Mouse (Mus musculus): ENCODE results near the gene Shc2. TPM values are rescaled to one million over a fixed set of nuclear protein-coding genes. Genes with fewer than 3 reads are reported as not detected.

Gene Shc2
- total and polyA plus RNA-seq, 3 experiments: 1.9 to 2.9 (median 2.1) TPM

DNA sequence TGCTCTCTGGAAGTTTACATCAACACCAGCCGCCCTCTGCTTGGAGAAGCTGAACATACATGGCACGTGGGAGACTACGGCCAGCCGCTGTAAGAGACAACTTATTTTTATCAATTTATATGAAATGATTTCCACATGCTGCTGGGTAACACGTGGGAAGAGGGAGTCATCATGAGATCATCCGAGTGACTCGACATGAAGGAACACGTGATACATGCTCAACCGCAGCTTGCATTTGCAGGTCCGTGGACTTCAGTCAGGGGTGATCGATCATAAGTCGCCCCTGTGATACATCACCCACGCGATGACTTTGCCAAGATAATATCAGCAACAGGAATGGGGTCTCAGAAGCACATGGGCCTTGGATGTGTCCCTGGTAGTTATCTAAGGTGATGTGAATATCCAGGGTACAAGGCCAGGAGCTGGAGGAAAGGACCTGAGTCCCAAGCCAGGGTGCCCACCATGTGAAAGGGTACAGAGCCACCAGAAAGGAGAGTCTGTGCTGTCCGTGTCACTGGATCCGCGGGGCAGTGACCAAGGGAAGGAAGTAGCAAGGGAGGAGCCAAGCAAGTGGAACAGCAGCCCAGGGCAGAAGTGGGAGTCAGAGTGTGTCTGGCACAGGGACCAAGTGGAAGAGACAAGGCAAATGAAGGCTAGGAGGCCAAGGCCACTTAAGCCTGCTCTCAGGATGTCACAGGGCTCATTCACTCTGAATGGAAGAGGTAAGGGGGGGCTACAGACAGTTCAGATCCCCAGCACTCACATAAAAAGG, 4.5 kb downstream of the Shc2 start:
- no peak overlapping the region for H3K4me3 ChIP-seq
- intact Hi-C loops (cut with DNase I): no loop called here
- no peaks in the 10 kb centered on the region; the same call in 1 of the 2 replicates for H3K27me3 ChIP-seq (ENCODE audit: control insufficient read depth, insufficient read depth, low read length)
- H3K27ac ChIP-seq: no peak overlapping the region
- TF ChIP-seq CTCF (IDR thresholded peaks at IDR 0.05) (no peak), POLR2A (IDR thresholded peaks at IDR 0.05; ENCODE audit: insufficient read depth, low read depth, low read length) (no peak), EP300 (IDR thresholded peaks at IDR 0.05; ENCODE audit: insufficient read depth, low read depth, low read length) (no peak)
- no peak overlapping the region for H3K9ac ChIP-seq (ENCODE audit: low read depth, low read length)
- WGBS: 66% methylated on average over 17 of the region's 17 CpGs
- no peak for DNase-seq
- no peaks in the 10 kb centered on the region for H3K79me2 ChIP-seq (replicated peaks; ENCODE audit: control insufficient read depth, insufficient read depth, low read length)
- H3K4me1 ChIP-seq (ENCODE audit: control insufficient read depth, insufficient read depth, low read length): peaks cover 1% of the 10 kb centered on the region; the same call in 1 of the 2 replicates
- H3K36me3 ChIP-seq (ENCODE audit: control insufficient read depth, insufficient read depth, low read length): no peaks in the 10 kb centered on the region

GRCm38 (mm10) chr10:79631432-79631831, 6.3 kb downstream of the Shc2 start:
- TF ChIP-seq POLR2A (IDR thresholded peaks at IDR 0.05; ENCODE audit: insufficient read depth, low read depth, low read length) (no peak), CTCF (IDR thresholded peaks at IDR 0.05) (no peak)

GRCm38 (mm10) chr10:79628377-79628776, 9.3 kb downstream of the Shc2 start:
- Histone ChIP-seq H3K36me3 (ENCODE audit: control insufficient read depth, insufficient read depth, low read length) (no peaks in the 10 kb centered on the region), H3K27me3 (ENCODE audit: control insufficient read depth, insufficient read depth, low read length) (no peaks in the 10 kb centered on the region), H3K4me1 (ENCODE audit: control insufficient read depth, insufficient read depth, low read length) (no peaks in the 10 kb centered on the region), H3K4me3 (no peak overlapping the region), H3K9ac (ENCODE audit: low read depth, low read length) (no peak overlapping the region), H3K27ac (no peak overlapping the region), H3K79me2 (replicated peaks; ENCODE audit: control insufficient read depth, insufficient read depth, low read length) (no peaks in the 10 kb centered on the region)
- intact Hi-C loops (cut with DNase I): no loop called here
- DNase-seq: no peak
- WGBS: 82% methylated on average over 5 of the region's 5 CpGs
- TF ChIP-seq CTCF (IDR thresholded peaks at IDR 0.05) (no peak), POLR2A (IDR thresholded peaks at IDR 0.05; ENCODE audit: insufficient read depth, low read depth, low read length) (no peak)

More at GRCm38 (mm10) chr10:79631432-79631831, 6.3 kb downstream of the Shc2 start:
- no peak overlapping the region for H3K9ac ChIP-seq (ENCODE audit: low read depth, low read length)
- H3K4me1 ChIP-seq (ENCODE audit: control insufficient read depth, insufficient read depth, low read length): peaks cover 1% of the 10 kb centered on the region; the same call in 1 of the 2 replicates
- DNase-seq: no peak
- no peak overlapping the region for H3K4me3 ChIP-seq
- no peaks in the 10 kb centered on the region for H3K36me3 ChIP-seq (ENCODE audit: control insufficient read depth, insufficient read depth, low read length)
- no peak overlapping the region for H3K27ac ChIP-seq
- no peaks in the 10 kb centered on the region for H3K79me2 ChIP-seq (replicated peaks; ENCODE audit: control insufficient read depth, insufficient read depth, low read length)
- H3K27me3 ChIP-seq (ENCODE audit: control insufficient read depth, insufficient read depth, low read length): no peaks in the 10 kb centered on the region
- 82% methylated on average over 4 of the region's 4 CpGs for WGBS
- intact Hi-C loops (cut with DNase I): no loop called here

GRCm38 (mm10) chr10:79626156-79626555, 11.6 kb downstream of the Shc2 start:
- no peak for TF ChIP-seq CTCF (IDR thresholded peaks at IDR 0.05)
- no peak for TF ChIP-seq POLR2A (IDR thresholded peaks at IDR 0.05; ENCODE audit: insufficient read depth, low read depth, low read length)
- TF ChIP-seq EP300 (IDR thresholded peaks at IDR 0.05; ENCODE audit: insufficient read depth, low read depth, low read length): no peak
- Histone ChIP-seq H3K9ac (ENCODE audit: low read depth, low read length) (no peak overlapping the region), H3K27me3 (ENCODE audit: control insufficient read depth, insufficient read depth, low read length) (no peaks in the 10 kb centered on the region), H3K36me3 (ENCODE audit: control insufficient read depth, insufficient read depth, low read length) (no peaks in the 10 kb centered on the region), H3K79me2 (replicated peaks; ENCODE audit: control insufficient read depth, insufficient read depth, low read length) (no peaks in the 10 kb centered on the region), H3K27ac (no peak overlapping the region), H3K4me1 (ENCODE audit: control insufficient read depth, insufficient read depth, low read length) (no peaks in the 10 kb centered on the region), H3K4me3 (no peak overlapping the region)
- 81% methylated on average over 10 of the region's 10 CpGs for WGBS
- intact Hi-C loops (cut with DNase I): no loop called here
- no peak for DNase-seq

DNA sequence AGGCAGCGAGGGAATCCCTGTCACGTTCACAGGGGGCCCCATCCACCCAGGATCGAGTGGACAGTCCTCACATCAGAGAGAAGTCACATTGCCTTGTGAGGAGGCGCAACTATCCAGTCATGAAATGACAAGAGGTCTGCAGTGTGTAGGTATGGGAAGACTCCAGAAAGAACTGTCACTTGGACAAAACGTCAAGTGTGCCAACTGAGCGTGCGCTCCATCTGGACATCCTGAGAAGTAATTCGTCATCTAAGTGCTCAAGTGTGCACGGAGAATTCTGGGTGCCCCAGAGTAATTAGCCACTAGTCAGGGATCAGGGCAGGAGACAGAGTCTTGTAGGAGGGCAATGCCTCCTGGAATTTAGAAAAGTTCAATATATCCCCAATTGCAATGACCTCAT, 12.3 kb downstream of the Shc2 start:
- Histone ChIP-seq H3K27ac (no peak overlapping the region), H3K4me3 (no peak overlapping the region), H3K27me3 (ENCODE audit: control insufficient read depth, insufficient read depth, low read length) (no peaks in the 10 kb centered on the region), H3K79me2 (replicated peaks; ENCODE audit: control insufficient read depth, insufficient read depth, low read length) (no peaks in the 10 kb centered on the region), H3K9ac (ENCODE audit: low read depth, low read length) (no peak overlapping the region), H3K36me3 (ENCODE audit: control insufficient read depth, insufficient read depth, low read length) (no peaks in the 10 kb centered on the region), H3K4me1 (ENCODE audit: control insufficient read depth, insufficient read depth, low read length) (no peaks in the 10 kb centered on the region)
- intact Hi-C loops (cut with DNase I): no loop called here
- TF ChIP-seq EP300 (IDR thresholded peaks at IDR 0.05; ENCODE audit: insufficient read depth, low read depth, low read length): no peak
- TF ChIP-seq CTCF (IDR thresholded peaks at IDR 0.05): no peak
- no peak for TF ChIP-seq POLR2A (IDR thresholded peaks at IDR 0.05; ENCODE audit: insufficient read depth, low read depth, low read length)
- no peak for DNase-seq
- WGBS: 77% methylated on average over 9 of the region's 9 CpGs

DNA sequence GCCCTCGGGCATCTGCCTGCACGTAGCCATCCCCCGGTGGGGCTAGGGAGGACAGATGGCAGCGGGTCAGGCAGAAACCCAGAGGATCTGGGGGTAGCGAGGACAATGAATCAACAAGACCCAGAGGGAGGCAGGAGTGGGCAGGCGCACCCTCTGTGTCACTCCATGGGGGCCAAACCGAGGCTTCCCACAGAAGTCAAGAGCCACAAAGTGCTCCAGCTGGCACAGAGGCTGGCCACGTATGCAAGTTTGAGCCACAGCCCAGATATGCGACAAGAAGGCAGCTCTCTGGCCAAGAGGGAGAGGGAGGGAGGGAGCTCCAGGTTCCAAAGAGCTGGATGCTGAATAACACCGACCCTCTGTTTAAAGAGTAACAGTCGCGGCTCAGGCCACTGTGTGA, 13.8 kb downstream of the Shc2 start:
- peak; percentile 48 to 63 for DNase-seq
- Histone ChIP-seq H3K79me2 (replicated peaks; ENCODE audit: control insufficient read depth, insufficient read depth, low read length) (no peaks in the 10 kb centered on the region), H3K36me3 (ENCODE audit: control insufficient read depth, insufficient read depth, low read length) (no peaks in the 10 kb centered on the region), H3K27me3 (ENCODE audit: control insufficient read depth, insufficient read depth, low read length) (no peaks in the 10 kb centered on the region), H3K4me1 (ENCODE audit: control insufficient read depth, insufficient read depth, low read length) (no peaks in the 10 kb centered on the region), H3K9ac (ENCODE audit: low read depth, low read length) (no peak overlapping the region), H3K27ac (no peak overlapping the region), H3K4me3 (no peak overlapping the region)
- TF ChIP-seq POLR2A (IDR thresholded peaks at IDR 0.05; ENCODE audit: insufficient read depth, low read depth, low read length) (no peak), CTCF (IDR thresholded peaks at IDR 0.05) (no peak), EP300 (IDR thresholded peaks at IDR 0.05; ENCODE audit: insufficient read depth, low read depth, low read length) (no peak)
- intact Hi-C loops (cut with DNase I): no loop called here
- WGBS: 55% methylated on average over 12 of the region's 12 CpGs

Measured in heart, adult 2 months (tissue).